Mouse (Mus musculus): ENCODE measurements around the gene Gna14. TPM values are rescaled to one million over a fixed set of nuclear protein-coding genes. Genes with fewer than 3 reads are reported as not detected.

Gene Gna14
- polyA plus RNA-seq, 1 experiment from 2014 or later = 2.5 TPM

GRCm38 (mm10) chr19:16443335-16443734 is 7.8 kb downstream of the Gna14 start:
- 92% methylated on average over 5 of the region's 5 CpGs for whole genome bisulfite sequencing
- DNase-seq (ENCODE audit: low spot score) (no peak), ATAC-seq (replicated peaks; ENCODE audit: low FRiP score) (no peak)
- no peaks in the 10 kb centered on the region for H3K9me3 ChIP-seq (ENCODE audit: control insufficient read depth, low read length)
- H3K27ac ChIP-seq (ENCODE audit: low read depth, low read length) = no peak overlapping the region
- no peak overlapping the region for H3K4me2 ChIP-seq (ENCODE audit: low read depth, low read length, severe bottlenecking)
- H3K4me1 ChIP-seq (replicated peaks; ENCODE audit: control insufficient read depth, insufficient read depth, low read length) = no peaks in the 10 kb centered on the region
- H3K36me3 ChIP-seq (ENCODE audit: control insufficient read depth, insufficient read depth, low read length) = no peaks in the 10 kb centered on the region
- no peak overlapping the region for H3K4me3 ChIP-seq (ENCODE audit: low read depth, low read length)
- H3K9ac ChIP-seq (ENCODE audit: low read length) = no peak overlapping the region
- no peaks in the 10 kb centered on the region; the same call in 1 of the 2 replicates for H3K27me3 ChIP-seq (ENCODE audit: control insufficient read depth, insufficient read depth, low read length)

GRCm38 (mm10) chr19:16446612-16447011 is 11.1 kb downstream of the Gna14 start:
- Histone ChIP-seq H3K27ac (ENCODE audit: low read depth, low read length) (no peak overlapping the region), H3K27me3 (ENCODE audit: control insufficient read depth, insufficient read depth, low read length) (no peaks in the 10 kb centered on the region), H3K9me3 (ENCODE audit: control insufficient read depth, low read length) (no peaks in the 10 kb centered on the region), H3K4me1 (replicated peaks; ENCODE audit: control insufficient read depth, insufficient read depth, low read length) (no peaks in the 10 kb centered on the region), H3K4me3 (ENCODE audit: low read depth, low read length) (no peak overlapping the region), H3K9ac (ENCODE audit: low read length) (no peak overlapping the region), H3K4me2 (ENCODE audit: low read depth, low read length, severe bottlenecking) (no peak overlapping the region), H3K36me3 (ENCODE audit: control insufficient read depth, insufficient read depth, low read length) (no peaks in the 10 kb centered on the region)
- ATAC-seq (replicated peaks; ENCODE audit: low FRiP score) (no peak), DNase-seq (ENCODE audit: low spot score) (no peak)
- 90% methylated on average over 6 of the region's 6 CpGs for WGBS

DNA sequence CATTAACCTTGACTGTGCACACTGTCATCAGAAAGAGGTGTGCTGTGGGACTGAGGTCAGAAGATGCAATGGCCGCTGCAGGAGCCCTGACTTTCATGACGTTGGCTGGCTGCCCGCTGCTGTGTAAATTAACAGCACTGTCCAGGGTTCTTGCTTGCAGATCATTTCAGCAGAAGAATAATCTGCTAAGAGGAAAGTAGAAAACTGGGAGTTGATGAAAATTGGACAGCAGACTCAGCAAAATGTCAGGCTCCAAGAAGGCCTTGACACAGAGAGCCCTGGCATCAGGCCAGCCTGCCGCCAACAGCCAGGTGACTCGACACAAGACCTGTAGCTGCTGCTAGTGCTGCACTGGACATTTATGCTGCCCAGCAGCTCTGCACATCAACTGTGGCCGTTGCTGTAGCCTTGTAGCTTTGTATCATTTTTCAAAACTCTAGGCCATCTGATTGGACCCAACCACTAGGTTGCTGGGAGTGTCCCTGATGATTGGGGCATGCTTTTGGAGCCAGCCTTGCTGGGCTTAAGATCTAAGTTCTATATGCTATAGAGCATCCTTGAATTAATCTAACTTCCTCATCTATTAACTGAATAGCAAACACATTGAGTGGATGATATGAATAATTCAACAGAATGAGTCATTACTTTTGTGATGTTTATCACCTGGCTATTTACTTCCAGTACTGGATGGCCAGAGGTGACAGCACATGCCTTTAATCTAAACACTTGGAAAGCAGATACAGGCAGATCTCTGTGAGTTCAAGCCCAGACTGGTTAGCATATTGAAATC is 12.5 kb downstream of the Gna14 start:
- DNase-seq (ENCODE audit: low spot score) (no peak), ATAC-seq (replicated peaks; ENCODE audit: low FRiP score) (no peak)
- H3K27me3 ChIP-seq (ENCODE audit: control insufficient read depth, insufficient read depth, low read length) = no peaks in the 10 kb centered on the region
- no peaks in the 10 kb centered on the region for H3K36me3 ChIP-seq (ENCODE audit: control insufficient read depth, insufficient read depth, low read length)
- no peak overlapping the region for H3K4me2 ChIP-seq (ENCODE audit: low read depth, low read length, severe bottlenecking)
- H3K9ac ChIP-seq (ENCODE audit: low read length) = no peak overlapping the region
- no peak overlapping the region for H3K27ac ChIP-seq (ENCODE audit: low read depth, low read length)
- no peaks in the 10 kb centered on the region for H3K9me3 ChIP-seq (ENCODE audit: control insufficient read depth, low read length)
- H3K4me1 ChIP-seq (replicated peaks; ENCODE audit: control insufficient read depth, insufficient read depth, low read length) = no peaks in the 10 kb centered on the region
- H3K4me3 ChIP-seq (ENCODE audit: low read depth, low read length) = no peak overlapping the region
- 92% methylated on average over 6 of the region's 6 CpGs for WGBS

DNA sequence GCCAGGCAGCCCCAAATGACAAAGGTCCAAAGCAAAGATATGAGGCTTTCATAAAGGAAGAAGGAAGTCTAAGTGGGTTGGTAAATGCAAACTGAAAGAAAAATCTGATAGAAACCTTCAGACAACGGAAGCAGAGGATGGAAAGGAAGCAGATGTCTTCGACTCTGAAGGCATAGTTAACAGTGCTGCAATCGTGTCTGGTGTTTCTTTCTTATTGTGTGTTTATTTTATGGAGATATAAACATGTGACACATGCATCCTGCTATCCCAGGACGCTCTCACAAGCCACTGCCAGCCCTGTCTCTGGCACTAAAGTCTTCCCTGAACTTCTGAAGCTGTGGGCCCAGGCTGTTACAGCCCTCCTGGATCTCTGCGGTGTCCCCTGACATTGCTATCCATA is 13.2 kb downstream of the Gna14 start:
- no peak overlapping the region for H3K27ac ChIP-seq (ENCODE audit: low read depth, low read length)
- H3K9ac ChIP-seq (ENCODE audit: low read length) = no peak overlapping the region
- no peak for DNase-seq (ENCODE audit: low spot score)
- H3K27me3 ChIP-seq (ENCODE audit: control insufficient read depth, insufficient read depth, low read length) = no peaks in the 10 kb centered on the region
- H3K4me2 ChIP-seq (ENCODE audit: low read depth, low read length, severe bottlenecking) = no peak overlapping the region
- H3K9me3 ChIP-seq (ENCODE audit: control insufficient read depth, low read length) = no peaks in the 10 kb centered on the region
- no peaks in the 10 kb centered on the region for H3K36me3 ChIP-seq (ENCODE audit: control insufficient read depth, insufficient read depth, low read length)
- 86% methylated on average over 5 of the region's 5 CpGs for WGBS
- H3K4me1 ChIP-seq (replicated peaks; ENCODE audit: control insufficient read depth, insufficient read depth, low read length) = no peaks in the 10 kb centered on the region
- ATAC-seq (replicated peaks; ENCODE audit: low FRiP score) = no peak
- no peak overlapping the region for H3K4me3 ChIP-seq (ENCODE audit: low read depth, low read length)

DNA sequence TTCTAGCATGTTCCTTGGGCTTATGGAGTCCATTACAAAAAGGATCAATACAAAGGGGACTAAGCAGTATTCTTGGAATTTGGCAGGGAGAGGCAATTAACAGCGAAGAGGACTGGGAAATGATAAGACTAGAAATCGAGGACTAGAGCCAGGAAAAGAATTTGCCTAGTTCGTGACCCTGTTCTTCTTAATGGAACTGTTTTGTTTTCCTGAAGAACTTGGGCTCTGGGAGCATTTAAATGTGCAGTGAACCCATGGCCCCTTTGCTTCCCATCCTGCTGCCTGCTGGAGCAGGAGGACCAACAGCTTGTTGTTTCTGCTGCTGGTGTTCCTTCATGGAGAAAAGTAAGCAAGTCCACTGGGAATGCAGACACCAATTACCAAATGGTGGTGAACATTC is 15.3 kb downstream of the Gna14 start:
- no peak for ATAC-seq (replicated peaks; ENCODE audit: low FRiP score)
- Histone ChIP-seq H3K27me3 (ENCODE audit: control insufficient read depth, insufficient read depth, low read length) (no peaks in the 10 kb centered on the region), H3K4me3 (ENCODE audit: low read depth, low read length) (no peak overlapping the region), H3K4me2 (ENCODE audit: low read depth, low read length, severe bottlenecking) (no peak overlapping the region), H3K4me1 (replicated peaks; ENCODE audit: control insufficient read depth, insufficient read depth, low read length) (no peaks in the 10 kb centered on the region), H3K36me3 (ENCODE audit: control insufficient read depth, insufficient read depth, low read length) (no peaks in the 10 kb centered on the region), H3K27ac (ENCODE audit: low read depth, low read length) (no peak overlapping the region), H3K9ac (ENCODE audit: low read length) (no peak overlapping the region), H3K9me3 (ENCODE audit: control insufficient read depth, low read length) (no peaks in the 10 kb centered on the region)
- WGBS = 69% methylated on average over 3 of the region's 3 CpGs
- no peak for DNase-seq (ENCODE audit: low spot score)

DNA sequence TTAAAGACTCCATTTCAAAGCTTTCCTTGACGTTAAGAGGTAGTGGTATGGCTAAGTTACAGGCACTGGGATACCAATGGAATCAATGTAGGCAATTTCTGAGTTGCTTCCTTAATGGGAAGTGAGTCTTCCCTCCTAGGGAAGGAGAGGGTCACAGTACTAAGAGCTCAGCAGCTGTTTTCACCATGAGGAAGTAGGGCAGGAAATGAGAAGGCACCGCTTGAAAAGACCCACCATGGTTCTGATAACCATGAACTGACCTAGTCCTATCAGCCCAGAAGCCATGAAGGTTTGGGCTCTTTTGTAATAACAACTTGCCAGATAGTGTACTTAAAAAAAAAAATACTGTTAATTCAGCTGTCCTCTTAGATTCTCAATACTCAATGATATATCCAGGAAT is 20.6 kb downstream of the Gna14 start:
- Histone ChIP-seq H3K9me3 (ENCODE audit: control insufficient read depth, low read length) (no peaks in the 10 kb centered on the region), H3K27me3 (ENCODE audit: control insufficient read depth, insufficient read depth, low read length) (no peaks in the 10 kb centered on the region), H3K9ac (ENCODE audit: low read length) (no peak overlapping the region), H3K4me1 (replicated peaks; ENCODE audit: control insufficient read depth, insufficient read depth, low read length) (peaks cover 3% of the 10 kb centered on the region; the same call in 1 of the 2 replicates), H3K36me3 (ENCODE audit: control insufficient read depth, insufficient read depth, low read length) (no peaks in the 10 kb centered on the region), H3K27ac (ENCODE audit: low read depth, low read length) (no peak overlapping the region), H3K4me2 (ENCODE audit: low read depth, low read length, severe bottlenecking) (no peak overlapping the region), H3K4me3 (ENCODE audit: low read depth, low read length) (no peak overlapping the region)
- DNase-seq (ENCODE audit: low spot score) (no peak), ATAC-seq (replicated peaks; ENCODE audit: low FRiP score) (no peak)
- WGBS = 79% methylated on average over 2 of the region's 2 CpGs

DNA sequence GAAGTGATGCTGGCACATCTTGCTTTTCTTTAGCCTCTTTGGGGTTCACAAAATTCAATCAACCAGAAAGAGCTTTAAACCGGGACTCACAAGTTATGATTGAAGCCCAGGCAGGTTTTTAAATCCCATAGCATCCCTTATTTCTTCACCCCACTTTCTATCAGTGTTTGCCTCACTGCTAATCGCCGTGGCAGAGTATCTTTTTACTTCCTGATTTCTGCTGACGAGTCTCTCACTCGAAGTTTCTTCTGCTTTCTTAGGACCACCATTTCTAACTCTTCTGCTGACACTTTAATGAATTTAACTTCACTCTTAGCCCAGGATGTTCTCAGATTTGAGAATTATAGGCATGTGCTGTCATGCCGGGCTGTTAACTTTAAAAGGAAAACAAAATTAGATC is 21.6 kb downstream of the Gna14 start:
- no peaks in the 10 kb centered on the region for H3K27me3 ChIP-seq (ENCODE audit: control insufficient read depth, insufficient read depth, low read length)
- H3K4me3 ChIP-seq (ENCODE audit: low read depth, low read length) = no peak overlapping the region
- no peak overlapping the region for H3K9ac ChIP-seq (ENCODE audit: low read length)
- no peaks in the 10 kb centered on the region for H3K36me3 ChIP-seq (ENCODE audit: control insufficient read depth, insufficient read depth, low read length)
- H3K4me2 ChIP-seq (ENCODE audit: low read depth, low read length, severe bottlenecking) = no peak overlapping the region
- ATAC-seq (replicated peaks; ENCODE audit: low FRiP score) = no peak
- H3K27ac ChIP-seq (ENCODE audit: low read depth, low read length) = no peak overlapping the region
- peaks cover 3% of the 10 kb centered on the region; the same call in 1 of the 2 replicates for H3K4me1 ChIP-seq (replicated peaks; ENCODE audit: control insufficient read depth, insufficient read depth, low read length)
- DNase-seq (ENCODE audit: low spot score) = no peak
- 83% methylated on average over 6 of the region's 6 CpGs for WGBS
- no peaks in the 10 kb centered on the region for H3K9me3 ChIP-seq (ENCODE audit: control insufficient read depth, low read length)

GRCm38 (mm10) chr19:16459317-16459716 is 23.8 kb downstream of the Gna14 start:
- no peaks in the 10 kb centered on the region for H3K27me3 ChIP-seq (ENCODE audit: control insufficient read depth, insufficient read depth, low read length)
- no peaks in the 10 kb centered on the region for H3K9me3 ChIP-seq (ENCODE audit: control insufficient read depth, low read length)
- H3K9ac ChIP-seq (ENCODE audit: low read length) = no peak overlapping the region
- no peaks in the 10 kb centered on the region for H3K36me3 ChIP-seq (ENCODE audit: control insufficient read depth, insufficient read depth, low read length)
- H3K4me3 ChIP-seq (ENCODE audit: low read depth, low read length) = no peak overlapping the region
- no peak overlapping the region for H3K27ac ChIP-seq (ENCODE audit: low read depth, low read length)
- 51% methylated on average over 5 of the region's 5 CpGs for WGBS
- no peak for ATAC-seq (replicated peaks; ENCODE audit: low FRiP score)
- DNase-seq (ENCODE audit: low spot score) = no peak
- H3K4me1 ChIP-seq (replicated peaks; ENCODE audit: control insufficient read depth, insufficient read depth, low read length) = peaks cover 3% of the 10 kb centered on the region; the same call in 1 of the 2 replicates
- no peak overlapping the region for H3K4me2 ChIP-seq (ENCODE audit: low read depth, low read length, severe bottlenecking)

DNA sequence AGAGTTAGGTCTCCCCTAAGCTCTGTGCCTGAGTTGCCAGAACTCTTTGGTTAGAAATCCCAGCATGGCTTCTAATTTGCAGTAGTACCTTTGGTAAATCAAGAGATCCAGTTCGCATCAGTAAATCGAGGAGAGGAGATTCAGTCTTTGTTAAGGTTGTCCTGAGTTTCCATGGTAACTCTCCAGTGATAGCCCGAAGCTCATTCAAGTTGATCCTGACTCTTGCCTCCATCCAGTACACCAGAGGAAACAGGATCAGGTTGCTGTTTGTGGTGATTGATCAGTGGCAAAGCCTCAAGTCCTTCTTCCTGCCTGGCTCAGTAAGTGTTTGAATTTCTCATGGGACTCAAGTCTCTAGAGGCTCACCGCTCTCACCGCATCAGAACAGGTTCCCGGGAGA is 24.7 kb downstream of the Gna14 start:
- Histone ChIP-seq H3K27ac (ENCODE audit: low read depth, low read length) (no peak overlapping the region), H3K27me3 (ENCODE audit: control insufficient read depth, insufficient read depth, low read length) (no peaks in the 10 kb centered on the region), H3K36me3 (ENCODE audit: control insufficient read depth, insufficient read depth, low read length) (no peaks in the 10 kb centered on the region), H3K9ac (ENCODE audit: low read length) (no peak overlapping the region), H3K4me2 (ENCODE audit: low read depth, low read length, severe bottlenecking) (no peak overlapping the region), H3K9me3 (ENCODE audit: control insufficient read depth, low read length) (no peaks in the 10 kb centered on the region), H3K4me3 (ENCODE audit: low read depth, low read length) (no peak overlapping the region), H3K4me1 (replicated peaks; ENCODE audit: control insufficient read depth, insufficient read depth, low read length) (peaks cover 3% of the 10 kb centered on the region; the same call in 1 of the 2 replicates)
- WGBS = 55% methylated on average over 6 of the region's 6 CpGs
- no peak for DNase-seq (ENCODE audit: low spot score)
- ATAC-seq (replicated peaks; ENCODE audit: low FRiP score) = no peak
